Mouse (Mus musculus): ENCODE measurements around the gene Lix1.
"Not testable (repeated sequence)": the region's sequence is repeated elsewhere in the genome, so short reads cannot be mapped to it uniquely, and the experiment has no call there.

Lix1 gene

DNA sequence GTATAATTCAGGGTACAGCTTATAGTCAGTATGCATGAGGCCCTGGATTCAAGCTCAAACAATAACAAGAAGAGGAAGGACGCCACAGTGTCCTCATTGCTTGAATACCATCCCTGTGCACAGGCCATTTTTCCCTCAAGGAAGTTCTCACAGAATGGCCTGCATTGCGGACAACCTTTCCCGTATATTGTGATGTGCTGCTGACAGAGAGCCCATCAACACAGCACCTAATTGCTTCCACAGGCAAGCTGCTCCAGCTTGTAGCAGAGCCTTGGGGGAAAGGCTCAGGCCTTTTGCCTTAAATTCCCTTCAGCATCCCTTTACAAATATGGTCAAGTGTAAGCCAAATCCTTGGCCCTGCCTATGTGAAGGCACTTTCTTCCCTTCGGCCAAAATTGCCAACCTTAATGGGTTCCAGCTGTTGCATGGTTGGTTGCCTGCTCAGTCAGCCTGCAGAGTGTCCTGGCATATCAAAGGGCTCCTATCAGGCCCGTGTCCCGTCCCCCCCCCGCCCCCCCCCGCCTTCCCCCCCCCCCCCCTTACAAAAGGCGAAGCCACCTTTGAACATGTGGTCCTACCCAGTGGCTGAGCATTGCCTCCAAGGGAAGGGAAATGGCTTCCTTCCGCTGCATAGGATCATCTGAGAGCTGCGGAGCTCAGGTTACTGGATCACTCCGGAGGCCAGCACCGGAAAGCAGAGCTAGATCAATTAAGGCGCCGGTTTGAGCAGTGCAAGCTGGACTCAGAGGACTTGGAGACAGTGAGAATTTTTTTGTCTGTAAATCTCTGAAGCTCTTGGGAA is 88.5 kb downstream of the Lix1 start:
- ATAC-seq (ENCODE audit: insufficient number of reproducible peaks, low FRiP score, low TSS enrichment), result no peak

DNA sequence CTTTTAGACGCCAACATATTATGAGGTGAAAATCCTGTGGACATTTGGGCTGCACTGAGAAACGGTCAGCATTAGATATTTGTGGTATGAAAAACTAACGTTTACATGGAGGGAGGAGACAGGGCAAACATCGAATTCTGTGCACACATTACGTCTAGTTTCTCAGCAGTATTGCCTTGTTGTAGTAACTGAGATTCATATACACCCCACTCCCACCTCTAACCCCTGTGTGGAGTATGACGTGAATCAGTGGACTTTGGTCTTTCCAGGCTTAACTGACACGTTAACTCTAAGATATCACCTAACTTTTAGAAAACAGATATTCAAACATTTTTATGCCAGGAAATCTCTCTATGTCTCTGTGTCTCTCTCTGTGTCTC is 89.1 kb downstream of the Lix1 start:
- no peak for ATAC-seq (ENCODE audit: insufficient number of reproducible peaks, low FRiP score, low TSS enrichment)

- no peak for ATAC-seq (ENCODE audit: insufficient number of reproducible peaks, low FRiP score, low TSS enrichment)
These were observed 89.6 kb downstream of the Lix1 start for GRCm38 (mm10) chr17:17492116-17492515.

- not testable (repeated sequence) for ATAC-seq (ENCODE audit: insufficient number of reproducible peaks, low FRiP score, low TSS enrichment)
These were observed 93.8 kb downstream of the Lix1 start for GRCm38 (mm10) chr17:17496234-17496633.

GRCm38 (mm10) chr17:17496730-17497129 is 94.3 kb downstream of the Lix1 start:
- no peak for ATAC-seq (ENCODE audit: insufficient number of reproducible peaks, low FRiP score, low TSS enrichment)

DNA sequence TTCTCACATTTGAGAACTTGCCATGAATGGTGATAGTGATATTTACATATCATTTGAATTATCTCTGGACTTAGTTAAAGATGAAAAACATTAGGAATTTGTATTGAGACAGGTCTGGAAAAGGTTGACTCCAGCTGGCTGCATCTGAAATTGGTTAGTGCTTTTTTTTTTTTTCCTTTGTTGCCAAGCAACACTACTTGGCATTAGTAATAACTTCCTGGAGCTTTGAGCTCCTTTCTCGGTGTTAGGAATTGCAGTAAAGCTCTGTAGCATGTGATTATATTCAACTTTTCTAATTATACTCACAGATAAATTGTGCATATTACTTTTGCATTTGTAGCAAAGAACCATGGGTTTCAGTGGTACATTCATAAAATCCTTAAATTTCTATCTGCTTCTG is 96.4 kb downstream of the Lix1 start:
- ATAC-seq (ENCODE audit: insufficient number of reproducible peaks, low FRiP score, low TSS enrichment), result no peak

DNA sequence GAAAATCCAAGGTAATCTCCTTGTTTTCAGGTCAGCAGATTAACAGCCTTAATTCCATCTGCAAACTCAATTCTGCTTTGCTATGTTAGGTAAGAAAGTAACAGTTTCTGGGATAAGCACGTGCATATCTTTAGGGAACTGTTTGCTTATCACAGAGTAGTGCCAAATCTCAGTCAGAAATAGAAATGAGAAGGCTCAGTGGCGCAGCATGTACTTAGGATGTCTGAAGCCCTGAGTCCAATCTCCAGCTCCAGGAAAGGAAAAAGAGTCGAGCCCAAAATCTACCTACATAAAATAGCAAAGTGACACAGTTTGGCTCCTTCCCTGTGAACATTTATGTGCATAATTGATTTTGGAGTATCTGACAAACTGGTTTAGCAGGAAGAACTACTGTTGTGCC is 96.8 kb downstream of the Lix1 start:
- ATAC-seq (ENCODE audit: insufficient number of reproducible peaks, low FRiP score, low TSS enrichment), result no peak

DNA sequence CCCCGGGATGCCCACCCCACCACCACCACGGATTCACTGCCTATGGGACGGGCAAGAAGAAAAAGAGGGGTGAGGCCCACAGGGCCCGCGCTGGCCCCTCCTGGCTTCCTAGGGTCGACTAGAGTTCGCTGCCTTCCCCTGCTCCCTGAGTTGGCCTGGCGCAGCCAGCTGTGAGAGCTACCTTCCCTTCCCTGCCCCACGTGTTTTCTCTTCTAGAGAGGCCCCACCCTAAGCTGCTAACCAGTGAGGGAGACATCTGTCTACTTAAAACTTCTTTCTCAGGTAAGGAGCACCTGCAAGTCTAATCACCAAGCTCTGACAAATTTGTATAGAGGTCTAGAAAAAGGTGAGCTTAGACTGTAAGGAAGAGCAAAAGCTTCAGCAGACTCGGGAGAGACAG is 104.2 kb downstream of the Lix1 start:
- no peak for ATAC-seq (ENCODE audit: insufficient number of reproducible peaks, low FRiP score, low TSS enrichment)
